Mouse (Mus musculus): ENCODE data around the gene Tjp3.

Tjp3 gene

GRCm38 (mm10) chr10:81297246-81297645 lies 5.9 kb upstream of the Tjp3 start:
- peak; percentile 20 for DNase-seq (ENCODE audit: low read depth)

GRCm38 (mm10) chr10:81295185-81295584 lies 3.8 kb upstream of the Tjp3 start:
- DNase-seq (ENCODE audit: low read depth), result no peak

GRCm38 (mm10) chr10:81294442-81294841 lies 3.1 kb upstream of the Tjp3 start:
- DNase-seq (ENCODE audit: low read depth), result peak; percentile 45

- DNase-seq (ENCODE audit: low read depth), result no peak
Measured at GRCm38 (mm10) chr10:81293334-81294030, 2.1 kb upstream of the Tjp3 start.

GRCm38 (mm10) chr10:81292554-81293333 lies 1.4 kb upstream of the Tjp3 start, which contains the start of gene Pip5k1c:
Pip5k1c (plus strand) TSS chr10:81292963.
- DNase-seq (ENCODE audit: low read depth), result peak; percentile 100

- no peak for DNase-seq (ENCODE audit: low read depth)
Measured at GRCm38 (mm10) chr10:81290698-81291460, 502 bp downstream of the Tjp3 start.

GRCm38 (mm10) chr10:81289811-81290210 lies 1.6 kb downstream of the Tjp3 start:
- no peak for DNase-seq (ENCODE audit: low read depth)

GRCm38 (mm10) chr10:81289278-81289677 lies 2.1 kb downstream of the Tjp3 start:
- DNase-seq (ENCODE audit: low read depth), result peak; percentile 69

- DNase-seq (ENCODE audit: low read depth), result peak; percentile 45
Measured at GRCm38 (mm10) chr10:81288601-81289000, 2.8 kb downstream of the Tjp3 start.

- peak; percentile 81 for DNase-seq (ENCODE audit: low read depth)
Measured at GRCm38 (mm10) chr10:81287513-81288157, 3.7 kb downstream of the Tjp3 start.

GRCm38 (mm10) chr10:81286586-81286985 lies 4.8 kb downstream of the Tjp3 start:
- DNase-seq (ENCODE audit: low read depth), result peak; percentile 42

GRCm38 (mm10) chr10:81285694-81286450 lies 5.5 kb downstream of the Tjp3 start:
- peak; percentile 89 for DNase-seq (ENCODE audit: low read depth)

GRCm38 (mm10) chr10:81284719-81285118 lies 6.7 kb downstream of the Tjp3 start:
- DNase-seq (ENCODE audit: low read depth), result no peak

GRCm38 (mm10) chr10:81284189-81284588 lies 7.2 kb downstream of the Tjp3 start:
- no peak for DNase-seq (ENCODE audit: low read depth)

- no peak for DNase-seq (ENCODE audit: low read depth)
Measured at GRCm38 (mm10) chr10:81279496-81279895, 11.9 kb downstream of the Tjp3 start.

GRCm38 (mm10) chr10:81277676-81278075 lies 13.7 kb downstream of the Tjp3 start:
- no peak for DNase-seq (ENCODE audit: low read depth)

GRCm38 (mm10) chr10:81273842-81274241 lies 17.5 kb downstream of the Tjp3 start:
- no peak for DNase-seq (ENCODE audit: low read depth)

GRCm38 (mm10) chr10:81272356-81272755 lies 19.0 kb downstream of the Tjp3 start:
- no peak for DNase-seq (ENCODE audit: low read depth)

- no peak for DNase-seq (ENCODE audit: low read depth)
Measured at GRCm38 (mm10) chr10:81268643-81269412, 22.6 kb downstream of the Tjp3 start.

GRCm38 (mm10) chr10:81268056-81268455 lies 23.3 kb downstream of the Tjp3 start:
- peak; percentile 93 for DNase-seq (ENCODE audit: low read depth)

Measured in 416B (cell line).